Mouse (Mus musculus) heart, postnatal 25 days (tissue): ENCODE data around the gene Eif4h. TPM values are rescaled to one million over a fixed set of nuclear protein-coding genes. Genes with fewer than 3 reads are reported as not detected.

Experiments used
- DNase-seq: peaks from one replicate; pipeline ENCODE4 v3.0.0; 2022; ENCODE audit warnings: low spot score
- intact Hi-C: fragments of 180-260 bp; cut with DNase I; formaldehyde crosslinking; loops from one replicate; pipeline ENCODE4 v1.15.1; 2025
- total RNA-seq, 2 experiments: library from RNA; stranded (reverse); gene quantifications; 2 replicates each; pipeline ENCODE4 v1.2.3; 2021

Gene Eif4h
- total RNA-seq, 2 experiments from 2014 or later = 135 to 146 TPM

GRCm38 (mm10) chr5:134614296-134614695 lies 25.0 kb downstream of the Eif4h start:
- intact Hi-C loops = no loop called here
- DNase-seq = no peak

- no peak for DNase-seq
- intact Hi-C loops = no loop called here
Observed at GRCm38 (mm10) chr5:134613727-134614126, 25.6 kb downstream of the Eif4h start.

- no peak for DNase-seq
- intact Hi-C loops = no loop called here
Observed at GRCm38 (mm10) chr5:134611810-134612521, 27.3 kb downstream of the Eif4h start.

- DNase-seq = no peak
- intact Hi-C loops = no loop called here
Observed at GRCm38 (mm10) chr5:134609916-134610643, 29.2 kb downstream of the Eif4h start.

GRCm38 (mm10) chr5:134607121-134607520 lies 32.2 kb downstream of the Eif4h start:
- DNase-seq = no peak
- intact Hi-C loops = no loop called here

GRCm38 (mm10) chr5:134606314-134606713 lies 33.0 kb downstream of the Eif4h start:
- intact Hi-C loops = no loop called here
- DNase-seq = no peak

- DNase-seq = no peak
- intact Hi-C loops = no loop called here
Observed at GRCm38 (mm10) chr5:134604376-134604775, 34.9 kb downstream of the Eif4h start.

- DNase-seq = no peak
- intact Hi-C loops = no loop called here
Observed at GRCm38 (mm10) chr5:134597711-134598110, 41.6 kb downstream of the Eif4h start.

GRCm38 (mm10) chr5:134593093-134593492 lies 46.2 kb downstream of the Eif4h start:
- DNase-seq = no peak
- intact Hi-C loops = no loop called here

GRCm38 (mm10) chr5:134592026-134592581 lies 47.2 kb downstream of the Eif4h start:
- no peak for DNase-seq
- intact Hi-C loops = no loop called here

GRCm38 (mm10) chr5:134589900-134590299 lies 49.4 kb downstream of the Eif4h start:
- no peak for DNase-seq
- intact Hi-C loops = no loop called here

- intact Hi-C loops = loop anchor here (5.0 kb wide), 2 partner anchors 37 to 207 kb away; no protein-coding TSS in a partner anchor
- no peak for DNase-seq
Observed at GRCm38 (mm10) chr5:134584798-134585197, 54.5 kb downstream of the Eif4h start.

- no peak for DNase-seq
- intact Hi-C loops = loop anchor here (2.0 to 5.0 kb wide), 3 partner anchors 37 to 207 kb away; no protein-coding TSS in a partner anchor
Observed at GRCm38 (mm10) chr5:134583884-134584213, 55.4 kb downstream of the Eif4h start.

- intact Hi-C loops = loop anchor here (2.0 to 5.0 kb wide), 3 partner anchors 36 to 206 kb away; no protein-coding TSS in a partner anchor
Observed at GRCm38 (mm10) chr5:134583006-134583883, 56.0 kb downstream of the Eif4h start.

GRCm38 (mm10) chr5:134582221-134582907 lies 56.9 kb downstream of the Eif4h start:
- intact Hi-C loops = loop anchor here (2.0 to 5.0 kb wide), 3 partner anchors 35 to 205 kb away; no protein-coding TSS in a partner anchor
- peak; percentile 90 for DNase-seq

More at GRCm38 (mm10) chr5:134583006-134583883, 56.0 kb downstream of the Eif4h start:
- no peak for DNase-seq

- intact Hi-C loops = loop anchor here (2.0 to 5.0 kb wide), 3 partner anchors 34 to 204 kb away; no protein-coding TSS in a partner anchor
- DNase-seq = no peak
Observed at GRCm38 (mm10) chr5:134581146-134581545, 58.1 kb downstream of the Eif4h start, which contains the start of gene Rfc2. Gene Rfc2, plus strand, starts transcription at chr5:134581366.

GRCm38 (mm10) chr5:134579135-134579534 lies 60.2 kb downstream of the Eif4h start:
- DNase-seq = no peak
- intact Hi-C loops = no loop called here

GRCm38 (mm10) chr5:134577534-134577933 lies 61.8 kb downstream of the Eif4h start:
- DNase-seq = no peak
- intact Hi-C loops = no loop called here
